Mouse (Mus musculus): Measurements from ENCODE around the gene Nup98.

Nup98 gene

GRCm38 (mm10) chr7:102120326-102120725 is 89.7 kb downstream of the Nup98 start:
- no peak for DNase-seq (ENCODE audit: low read depth, low spot score)

- no peak for DNase-seq (ENCODE audit: low read depth, low spot score)
Observed at GRCm38 (mm10) chr7:102117382-102117781, 92.6 kb downstream of the Nup98 start.

- DNase-seq (ENCODE audit: low read depth, low spot score) = no peak
Observed at GRCm38 (mm10) chr7:102116579-102117331, 93.2 kb downstream of the Nup98 start, which contains the start of gene Chrna10. TSS of gene Chrna10 (minus strand) at chr7:102116828.

- no peak for DNase-seq (ENCODE audit: low read depth, low spot score)
Observed at GRCm38 (mm10) chr7:102113151-102113729, 96.7 kb downstream of the Nup98 start.

- DNase-seq (ENCODE audit: low read depth, low spot score) = no peak
Observed at GRCm38 (mm10) chr7:102109746-102110145, 100.2 kb downstream of the Nup98 start.

- no peak for DNase-seq (ENCODE audit: low read depth, low spot score)
Observed at GRCm38 (mm10) chr7:102109171-102109570, 100.8 kb downstream of the Nup98 start, which contains the start of gene Art5. TSS of gene Art5 (minus strand) at chr7:102109489.

- DNase-seq (ENCODE audit: low read depth, low spot score) = no peak
Observed at GRCm38 (mm10) chr7:102108206-102108605, 101.8 kb downstream of the Nup98 start.

GRCm38 (mm10) chr7:102106700-102107141 is 103.3 kb downstream of the Nup98 start:
- DNase-seq (ENCODE audit: low read depth, low spot score) = no peak

- DNase-seq (ENCODE audit: low read depth, low spot score) = no peak
Observed at GRCm38 (mm10) chr7:102104126-102104525, 105.8 kb downstream of the Nup98 start.

- no peak for DNase-seq (ENCODE audit: low read depth, low spot score)
Observed at GRCm38 (mm10) chr7:102103555-102103954, 106.4 kb downstream of the Nup98 start.

GRCm38 (mm10) chr7:102102696-102103095 is 107.3 kb downstream of the Nup98 start:
- DNase-seq (ENCODE audit: low read depth, low spot score) = no peak

- DNase-seq (ENCODE audit: low read depth, low spot score) = no peak
Observed at GRCm38 (mm10) chr7:102102241-102102640, 107.7 kb downstream of the Nup98 start.

- no peak for DNase-seq (ENCODE audit: low read depth, low spot score)
Observed at GRCm38 (mm10) chr7:102101487-102101886, 108.5 kb downstream of the Nup98 start, which contains the start of gene Art1. TSS of gene Art1 (plus strand) at chr7:102101743.

GRCm38 (mm10) chr7:102100868-102101267 is 109.1 kb downstream of the Nup98 start:
- DNase-seq (ENCODE audit: low read depth, low spot score) = no peak

- DNase-seq (ENCODE audit: low read depth, low spot score) = peak; percentile 57
Observed at GRCm38 (mm10) chr7:102099760-102100661, 110.0 kb downstream of the Nup98 start.

- DNase-seq (ENCODE audit: low read depth, low spot score) = no peak
Observed at GRCm38 (mm10) chr7:102087336-102087735, 122.6 kb downstream of the Nup98 start.

- DNase-seq (ENCODE audit: low read depth, low spot score) = no peak
Observed at GRCm38 (mm10) chr7:102084041-102084696, 125.8 kb downstream of the Nup98 start.

GRCm38 (mm10) chr7:102082816-102083215 is 127.2 kb downstream of the Nup98 start, which contains the start of gene Trpc2:
TSS of gene Trpc2 (plus strand) at chr7:102083116.
- DNase-seq (ENCODE audit: low read depth, low spot score) = no peak

- no peak for DNase-seq (ENCODE audit: low read depth, low spot score)
Observed at GRCm38 (mm10) chr7:102081784-102082183, 128.2 kb downstream of the Nup98 start.

- DNase-seq (ENCODE audit: low read depth, low spot score) = no peak
Observed at GRCm38 (mm10) chr7:102080311-102080710, 129.7 kb downstream of the Nup98 start.

- DNase-seq (ENCODE audit: low read depth, low spot score) = peak; percentile 43
Observed at GRCm38 (mm10) chr7:102078517-102078916, 131.5 kb downstream of the Nup98 start.
